ENCODE assay signal across 12 mouse cellular contexts in genomic region chr5:144713371-144713770, GRCm38 (mm10). TPM values are rescaled to one million over a fixed set of nuclear protein-coding genes. Genes with fewer than 3 reads are reported as not detected.
"Had no signal": no experiment of that assay in that cellular context is flagged by ENCODE, and none has a peak within 500 bp of the region (broad histone marks: within the 10 kb centered on the region; RNA-seq: fewer than 3 reads in every experiment).

No protein-coding gene starts in this region.

- DNase-seq: retina, postnatal 1 day; right cerebral cortex, adult 18-20 months; right cerebral cortex, postnatal 14 days; right cerebral cortex, postnatal 4 days; spleen, adult 18-20 months; thymus, adult 18-20 months; thymus, adult 2 months; thymus, postnatal 14 days; thymus, postnatal 25 days; thymus, postnatal 36 days; thymus, postnatal 4 days had no signal

RNA-seq across cellular contexts. Expression of gene Tmem130, which starts 48.2 kb away (rescaled TPM):
- polyA plus RNA-seq: spleen, adult 2 months had no signal
